Mouse (Mus musculus): ENCODE results near the gene Ptx4.
"Not testable (repeated sequence)": the region's sequence is repeated elsewhere in the genome, so short reads cannot be mapped to it uniquely, and the experiment has no call there.

Ptx4 gene

GRCm38 (mm10) chr17:25115664-25116432 is 4.7 kb upstream of the Ptx4 start, which contains the start of gene Telo2:
Gene Telo2 (minus strand): TSS chr17:25115967.
- peak; percentile 96 for DNase-seq (ENCODE audit: low spot score)

DNA sequence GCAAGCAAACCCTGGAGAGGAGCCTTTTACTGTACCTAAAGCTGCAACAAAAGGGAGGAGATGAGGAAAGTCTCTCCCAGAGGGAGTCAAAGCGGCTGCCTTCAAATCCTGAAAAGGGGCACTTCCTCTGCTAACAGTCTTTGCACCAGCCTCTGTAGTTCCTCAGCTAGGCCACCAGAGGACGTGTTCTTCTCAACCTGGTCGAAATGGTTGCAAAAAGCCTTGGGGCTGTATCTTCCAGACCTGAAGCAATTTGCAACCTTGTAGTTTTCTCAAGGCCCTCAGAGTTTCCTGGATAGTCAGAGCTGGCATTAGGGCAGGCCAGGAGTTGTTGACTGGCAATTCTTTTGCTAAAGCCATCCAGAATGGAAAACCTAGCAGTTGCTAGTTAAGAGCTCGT is 3.3 kb upstream of the Ptx4 start:
- DNase-seq (ENCODE audit: low spot score) = peak; percentile 55

- peak; percentile 34 for DNase-seq (ENCODE audit: low spot score)
Measured at GRCm38 (mm10) chr17:25123979-25124378, 3.4 kb downstream of the Ptx4 start.

DNA sequence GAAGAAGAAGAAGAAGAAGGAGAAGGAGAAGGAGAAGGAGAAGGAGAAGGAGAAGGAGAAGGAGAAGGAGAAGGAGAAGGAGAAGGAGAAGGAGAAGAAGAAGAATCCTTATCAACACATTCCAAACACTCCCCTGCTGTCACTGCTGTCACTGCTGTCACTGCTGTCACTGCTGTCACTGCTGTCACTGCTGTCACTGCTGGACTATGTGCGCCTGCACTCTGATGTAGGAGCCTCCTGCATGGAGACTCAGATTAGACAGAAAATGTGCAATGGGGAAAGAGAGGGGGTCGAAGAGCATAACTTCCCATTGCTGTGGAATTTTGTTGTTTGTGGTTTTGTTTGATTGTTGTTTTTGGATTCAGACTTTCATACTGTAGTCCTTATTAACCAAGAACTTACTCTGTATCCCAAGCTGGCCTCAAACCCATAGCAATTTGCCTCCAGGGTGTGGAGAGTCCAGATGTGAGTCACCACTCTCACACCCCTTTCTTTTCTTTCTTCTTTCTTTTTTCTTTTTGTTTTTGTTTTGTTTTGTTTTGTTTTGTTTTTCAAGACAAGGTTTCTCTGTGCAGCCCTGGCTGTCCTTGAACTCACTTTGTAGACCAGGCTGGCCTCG is 5.0 kb downstream of the Ptx4 start:
- DNase-seq (ENCODE audit: low spot score) = not testable (repeated sequence)

- peak; percentile 16 for DNase-seq (ENCODE audit: low spot score)
Measured at GRCm38 (mm10) chr17:25127079-25127478, 6.5 kb downstream of the Ptx4 start.

GRCm38 (mm10) chr17:25127681-25128080 is 7.1 kb downstream of the Ptx4 start:
- DNase-seq (ENCODE audit: low spot score) = no peak

GRCm38 (mm10) chr17:25130060-25130459 is 9.5 kb downstream of the Ptx4 start:
- no peak for DNase-seq (ENCODE audit: low spot score)

- peak; percentile 95 for DNase-seq (ENCODE audit: low spot score)
Measured at GRCm38 (mm10) chr17:25133275-25133698, 12.7 kb downstream of the Ptx4 start, which contains the start of gene Clcn7. Gene Clcn7 (plus strand): TSS chr17:25133391.

DNA sequence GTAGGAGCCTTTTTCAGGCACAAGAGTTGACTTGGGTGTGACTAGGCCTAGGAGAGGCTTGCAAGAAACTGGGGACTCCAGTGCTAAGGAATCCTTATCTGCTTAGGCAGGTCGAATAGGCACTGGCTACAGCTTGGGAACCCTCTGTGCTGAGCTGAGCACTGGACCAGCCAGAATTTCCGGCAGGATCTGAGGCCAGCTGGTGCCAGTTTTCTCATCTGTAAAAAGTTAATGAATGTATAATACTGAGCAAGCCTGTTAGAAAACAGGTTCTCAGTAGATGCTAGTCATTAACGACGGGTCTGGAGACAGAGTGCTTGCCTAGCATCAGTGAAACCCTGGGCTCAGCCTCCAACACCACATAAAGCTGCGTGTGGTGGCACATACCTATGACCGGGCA is 15.1 kb downstream of the Ptx4 start:
- DNase-seq (ENCODE audit: low spot score) = no peak

DNA sequence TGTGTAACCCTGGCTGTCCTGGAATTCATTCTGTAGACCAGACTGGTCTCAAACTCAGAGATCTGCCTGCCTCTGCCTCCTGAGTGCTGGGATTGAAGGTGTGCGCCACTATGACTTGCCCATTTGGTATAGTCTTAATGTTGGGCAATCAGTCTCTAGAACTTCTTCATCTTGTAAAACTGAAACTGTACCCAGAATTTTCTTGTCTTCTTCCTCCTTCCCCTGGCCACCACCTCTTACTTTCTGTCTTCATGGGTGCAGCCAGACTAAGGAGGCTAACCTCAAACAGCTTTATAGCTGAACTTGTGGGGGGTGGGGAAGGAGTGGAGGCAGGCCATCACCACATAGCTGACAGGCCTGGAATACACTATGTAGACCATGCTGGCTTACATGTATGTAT is 18.2 kb downstream of the Ptx4 start:
- no peak for DNase-seq (ENCODE audit: low spot score)

- peak; percentile 27 for DNase-seq (ENCODE audit: low spot score)
Measured at GRCm38 (mm10) chr17:25139960-25140359, 19.4 kb downstream of the Ptx4 start.

GRCm38 (mm10) chr17:25162161-25162560 is 41.6 kb downstream of the Ptx4 start, which contains the start of gene Ccdc154:
Gene Ccdc154 (plus strand): TSS chr17:25162461.
- DNase-seq (ENCODE audit: low spot score) = no peak

DNA sequence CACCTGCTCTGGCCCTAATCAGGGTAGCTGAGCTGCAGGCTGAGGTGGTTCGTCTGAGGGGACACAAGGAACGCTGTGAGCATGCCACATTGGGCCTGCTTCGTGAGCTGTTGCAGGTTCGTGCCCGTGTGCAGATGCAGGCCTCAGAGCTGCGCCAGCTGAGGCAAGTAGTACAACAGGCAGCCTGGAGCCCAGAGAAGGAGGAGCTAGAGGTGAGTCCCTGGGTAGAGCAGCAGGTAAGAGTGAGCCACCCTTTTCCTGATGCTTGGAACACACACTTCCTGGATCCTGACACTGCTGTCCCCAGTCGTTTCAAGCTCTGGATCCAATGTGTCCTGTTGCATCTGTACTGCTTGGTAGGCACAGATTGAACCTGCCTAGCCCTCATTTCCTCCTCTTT is 42.8 kb downstream of the Ptx4 start:
- DNase-seq (ENCODE audit: low spot score) = no peak

GRCm38 (mm10) chr17:25164770-25165169 is 44.2 kb downstream of the Ptx4 start:
- no peak for DNase-seq (ENCODE audit: low spot score)

DNA sequence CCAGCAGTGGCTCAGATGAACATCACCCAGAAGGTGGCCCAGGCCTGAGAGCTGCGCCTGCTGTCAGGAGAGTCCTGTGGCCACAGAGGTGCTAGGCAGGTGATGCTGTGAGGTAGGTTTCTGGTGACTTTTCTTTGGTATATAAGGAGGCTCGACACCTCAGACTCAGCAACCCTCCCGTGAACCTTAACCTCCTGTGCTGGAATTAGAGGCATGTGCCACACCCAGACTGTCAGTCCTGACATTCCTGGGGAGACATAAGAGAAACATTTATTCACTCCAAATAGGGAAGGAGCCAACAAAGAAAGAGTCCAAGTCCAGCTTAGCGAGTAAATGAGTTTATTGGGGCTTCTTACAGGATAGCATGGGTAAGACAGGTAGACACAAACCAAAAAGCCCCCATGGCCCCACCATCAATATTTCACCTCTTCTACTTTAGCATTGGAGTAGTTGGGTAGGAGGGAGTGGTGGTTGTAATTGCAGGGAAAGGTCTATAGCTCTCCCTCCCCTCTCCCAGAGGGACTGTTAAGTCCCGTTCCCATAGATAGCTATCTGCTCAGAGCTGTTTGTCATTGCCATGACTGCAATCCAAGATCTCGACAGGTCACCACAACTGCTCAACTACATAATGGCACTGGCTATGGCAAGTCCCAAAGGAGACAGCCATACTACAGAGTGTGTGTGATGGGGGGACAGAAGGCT is 45.6 kb downstream of the Ptx4 start:
- no peak for DNase-seq (ENCODE audit: low spot score)

DNA sequence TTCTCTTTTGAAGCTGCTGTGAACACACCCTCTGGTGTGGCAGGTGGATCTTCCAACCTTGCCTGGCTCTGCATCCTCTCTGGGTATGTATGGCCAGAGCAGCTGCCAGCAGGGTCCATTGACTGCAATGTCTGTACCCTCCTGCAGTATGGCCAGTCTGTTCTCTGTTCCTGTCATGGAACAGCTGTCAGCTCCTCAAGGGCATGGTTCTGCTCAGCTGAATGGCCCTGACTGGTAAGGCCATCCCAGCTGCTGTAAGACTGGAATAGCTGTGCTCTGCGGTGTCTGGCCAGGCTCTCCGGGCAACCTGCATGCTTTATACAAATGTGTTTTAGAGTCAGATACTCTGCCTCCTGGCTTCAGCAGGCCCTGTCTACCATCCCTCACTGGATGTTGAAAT is 49.1 kb downstream of the Ptx4 start:
- DNase-seq (ENCODE audit: low spot score) = no peak

- no peak for DNase-seq (ENCODE audit: low spot score)
Measured at GRCm38 (mm10) chr17:25172558-25172957, 52.0 kb downstream of the Ptx4 start.
